Mouse (Mus musculus): ENCODE measurements at regions not wholly inside any gene's neighbourhood (a gene's known extent, or its start where the extent isn't known, plus 50 kb on each side); places are given as distances from the start of the nearest gene placed in this dataset.

DNA sequence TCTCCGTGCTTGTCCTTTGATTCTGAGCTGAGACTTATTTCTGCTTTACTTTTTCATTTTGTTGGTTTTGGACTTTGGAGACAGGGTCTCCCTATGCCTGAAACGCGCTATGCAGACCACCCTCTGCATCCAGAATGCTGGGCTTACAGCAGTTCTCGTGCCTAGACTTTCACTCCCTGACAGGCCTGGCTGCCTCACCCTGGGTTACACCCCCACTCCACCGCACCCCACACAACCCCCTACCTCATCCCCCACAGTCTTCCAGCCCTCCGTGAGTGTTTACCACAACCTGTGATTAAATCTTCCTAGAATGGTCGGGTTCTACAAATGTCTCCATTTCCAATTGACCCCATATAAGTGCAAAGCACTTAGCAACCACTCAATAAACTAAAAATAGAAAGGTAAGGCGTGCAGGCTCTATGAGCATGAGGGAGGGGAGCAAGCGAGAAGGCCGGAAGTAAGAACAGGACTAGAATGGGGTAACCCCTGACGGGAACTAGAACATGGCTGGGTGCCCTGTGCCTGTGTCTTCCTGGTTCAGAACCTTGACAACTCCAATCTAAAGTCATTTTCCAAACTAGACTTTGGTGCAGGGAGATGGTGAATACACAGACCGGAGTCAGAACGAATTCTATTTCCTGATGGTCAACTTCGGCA is 131.2 kb upstream of the Lef1 start:
- Histone ChIP-seq H3K4me3 (ENCODE audit: low read depth, low read length) (no peak overlapping the region), H3K27me3 (ENCODE audit: control insufficient read depth, insufficient read depth, low read length) (no peaks in the 10 kb centered on the region), H3K36me3 (ENCODE audit: control insufficient read depth, insufficient read depth, low read length) (no peaks in the 10 kb centered on the region), H3K4me1 (ENCODE audit: control insufficient read depth, insufficient read depth, insufficient read length, low read length) (0 out of 2 replicates have a peak, but pooled peaks cover 2% of the 10 kb centered on the region), H3K27ac (ENCODE audit: insufficient read depth, low read depth, low read length) (no peak overlapping the region)
- TF ChIP-seq POLR2A (IDR thresholded peaks at IDR 0.05; ENCODE audit: low read depth, low read length) (no peak), CTCF (IDR thresholded peaks at IDR 0.05; ENCODE audit: extremely low read depth, insufficient read length, insufficient replicate concordance, low read depth, low read length) (no peak)
- 88% methylated on average over 14 of the region's 14 CpGs for WGBS

DNA sequence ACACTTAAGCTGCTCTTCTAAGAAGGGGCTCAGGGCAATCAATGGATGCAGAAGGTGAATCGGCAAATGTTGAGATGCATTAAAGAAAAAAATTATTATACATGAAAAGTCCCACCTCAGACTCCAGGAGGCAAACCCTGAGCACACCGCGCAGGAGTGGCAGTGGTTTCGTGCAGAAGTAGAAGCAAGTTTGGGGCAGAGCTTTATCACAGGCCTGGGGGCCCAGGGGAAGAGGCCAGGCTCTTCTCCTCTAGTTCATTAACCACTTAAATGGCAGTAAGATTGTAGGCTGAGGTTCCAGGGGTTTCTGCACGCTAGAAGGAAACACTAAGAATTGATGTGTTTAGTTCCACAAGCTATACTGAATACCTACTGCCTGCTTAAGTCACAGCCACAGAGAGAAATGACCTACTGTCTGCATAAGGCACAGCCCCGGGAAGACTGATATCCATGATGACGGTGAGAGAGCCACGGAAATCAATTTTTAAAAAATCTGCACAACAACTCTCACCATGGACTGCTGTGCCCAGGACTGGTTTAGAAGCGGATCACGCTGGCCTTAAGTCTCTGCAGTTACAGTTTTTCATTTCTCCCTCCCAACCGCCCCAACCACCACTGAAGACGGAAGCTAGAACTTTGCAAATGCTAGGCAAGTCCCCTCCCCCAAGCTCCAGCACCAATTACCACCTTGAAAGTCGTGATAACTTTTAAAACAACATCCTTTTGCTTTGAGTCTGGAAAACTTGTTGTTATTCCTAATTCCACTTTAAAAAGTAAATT is 132.2 kb upstream of the Lef1 start:
- WGBS = 76% methylated on average over 13 of the region's 13 CpGs
- Histone ChIP-seq H3K4me3 (ENCODE audit: low read depth, low read length) (no peak overlapping the region), H3K27ac (ENCODE audit: insufficient read depth, low read depth, low read length) (no peak overlapping the region), H3K27me3 (ENCODE audit: control insufficient read depth, insufficient read depth, low read length) (no peaks in the 10 kb centered on the region), H3K4me1 (ENCODE audit: control insufficient read depth, insufficient read depth, insufficient read length, low read length) (0 out of 2 replicates have a peak, but pooled peaks cover 3% of the 10 kb centered on the region), H3K36me3 (ENCODE audit: control insufficient read depth, insufficient read depth, low read length) (no peaks in the 10 kb centered on the region)
- TF ChIP-seq POLR2A (IDR thresholded peaks at IDR 0.05; ENCODE audit: low read depth, low read length) (no peak), CTCF (IDR thresholded peaks at IDR 0.05; ENCODE audit: extremely low read depth, insufficient read length, insufficient replicate concordance, low read depth, low read length) (no peak)

DNA sequence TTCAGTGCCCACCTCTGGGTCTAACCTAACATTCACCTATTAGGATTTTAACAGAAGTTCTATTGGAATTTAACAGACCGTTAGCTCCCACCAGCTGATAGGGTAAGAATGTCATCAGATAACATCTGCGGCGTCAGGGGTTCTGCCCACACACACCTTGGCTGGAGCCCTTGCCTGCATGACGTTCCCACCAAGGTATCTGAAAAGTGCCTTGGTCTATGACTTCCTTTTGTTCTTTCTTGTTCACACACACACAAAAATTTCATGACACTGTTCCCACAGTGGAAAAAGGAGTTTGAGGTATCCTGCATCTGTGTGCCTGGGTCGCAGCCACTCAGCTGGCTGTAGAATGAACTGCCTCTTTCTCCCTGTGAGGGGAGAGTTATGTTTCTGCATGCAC is 134.1 kb upstream of the Lef1 start:
- H3K4me3 ChIP-seq (ENCODE audit: low read depth, low read length) = no peak overlapping the region
- TF ChIP-seq POLR2A (IDR thresholded peaks at IDR 0.05; ENCODE audit: low read depth, low read length) (no peak), CTCF (IDR thresholded peaks at IDR 0.05; ENCODE audit: extremely low read depth, insufficient read length, insufficient replicate concordance, low read depth, low read length) (no peak)
- no peak overlapping the region for H3K27ac ChIP-seq (ENCODE audit: insufficient read depth, low read depth, low read length)
- H3K27me3 ChIP-seq (ENCODE audit: control insufficient read depth, insufficient read depth, low read length) = no peaks in the 10 kb centered on the region
- peaks cover 11% of the 10 kb centered on the region; the same call in 1 of the 2 replicates for H3K4me1 ChIP-seq (ENCODE audit: control insufficient read depth, insufficient read depth, insufficient read length, low read length)
- 76% methylated on average over 5 of the region's 5 CpGs for WGBS
- no peaks in the 10 kb centered on the region for H3K36me3 ChIP-seq (ENCODE audit: control insufficient read depth, insufficient read depth, low read length)

DNA sequence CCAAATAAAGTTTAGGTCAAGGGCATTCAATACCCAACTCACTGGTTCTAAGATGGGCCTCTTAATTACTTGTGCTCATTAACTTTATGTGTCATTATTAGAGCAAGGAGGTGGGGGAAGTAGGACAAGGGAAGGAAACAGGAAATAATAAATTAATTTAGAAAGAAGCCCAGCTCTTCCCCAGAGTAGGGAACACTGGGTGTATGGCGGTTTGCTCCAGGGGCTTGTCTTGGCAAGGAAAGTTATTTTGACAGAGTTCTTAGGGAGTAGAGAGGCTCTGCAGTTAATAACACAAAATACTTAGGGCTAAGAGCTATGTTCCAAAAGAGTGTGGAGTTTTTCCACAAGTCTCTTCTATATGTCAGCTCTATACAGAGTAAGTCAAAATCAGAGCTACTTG is 135.0 kb upstream of the Lef1 start:
- no peaks in the 10 kb centered on the region for H3K36me3 ChIP-seq (ENCODE audit: control insufficient read depth, insufficient read depth, low read length)
- H3K27me3 ChIP-seq (ENCODE audit: control insufficient read depth, insufficient read depth, low read length) = no peaks in the 10 kb centered on the region
- peaks cover 11% of the 10 kb centered on the region; the same call in 1 of the 2 replicates for H3K4me1 ChIP-seq (ENCODE audit: control insufficient read depth, insufficient read depth, insufficient read length, low read length)
- 46% methylated on average over 1 of the region's 1 CpGs for WGBS
- no peak overlapping the region for H3K27ac ChIP-seq (ENCODE audit: insufficient read depth, low read depth, low read length)
- H3K4me3 ChIP-seq (ENCODE audit: low read depth, low read length) = no peak overlapping the region
- TF ChIP-seq CTCF (IDR thresholded peaks at IDR 0.05; ENCODE audit: extremely low read depth, insufficient read length, insufficient replicate concordance, low read depth, low read length) = no peak
- TF ChIP-seq POLR2A (IDR thresholded peaks at IDR 0.05; ENCODE audit: low read depth, low read length) = no peak

DNA sequence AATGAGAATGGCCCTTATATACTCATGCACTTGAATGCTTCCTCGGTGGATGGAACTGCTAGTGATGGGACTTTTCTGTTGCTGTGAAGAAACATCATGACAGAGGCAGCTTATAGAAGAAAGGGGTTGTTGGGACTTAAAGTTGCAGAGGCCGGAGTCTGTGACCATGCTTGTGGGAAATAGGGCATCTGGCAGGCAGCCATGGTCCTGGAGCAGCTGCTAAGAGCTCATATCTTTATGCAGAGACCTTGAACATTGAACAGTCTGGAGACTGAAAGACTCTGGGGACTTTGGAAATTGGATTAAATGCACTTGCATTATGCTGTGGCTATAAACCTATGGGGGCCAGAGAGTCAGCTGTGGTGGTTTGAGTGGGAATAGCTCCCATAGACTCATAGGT is 138.1 kb upstream of the Lef1 start:
- Histone ChIP-seq H3K36me3 (ENCODE audit: control insufficient read depth, insufficient read depth, low read length) (no peaks in the 10 kb centered on the region), H3K27ac (ENCODE audit: insufficient read depth, low read depth, low read length) (no peak overlapping the region; the same call in 1 of the 2 replicates), H3K4me1 (ENCODE audit: control insufficient read depth, insufficient read depth, insufficient read length, low read length) (peaks cover 11% of the 10 kb centered on the region; the same call in 1 of the 2 replicates), H3K27me3 (ENCODE audit: control insufficient read depth, insufficient read depth, low read length) (no peaks in the 10 kb centered on the region), H3K4me3 (ENCODE audit: low read depth, low read length) (no peak overlapping the region)
- 28% methylated on average over 2 of the region's 2 CpGs for WGBS
- TF ChIP-seq POLR2A (IDR thresholded peaks at IDR 0.05; ENCODE audit: low read depth, low read length) = no peak
- TF ChIP-seq CTCF (IDR thresholded peaks at IDR 0.05; ENCODE audit: extremely low read depth, insufficient read length, insufficient replicate concordance, low read depth, low read length) = no peak

DNA sequence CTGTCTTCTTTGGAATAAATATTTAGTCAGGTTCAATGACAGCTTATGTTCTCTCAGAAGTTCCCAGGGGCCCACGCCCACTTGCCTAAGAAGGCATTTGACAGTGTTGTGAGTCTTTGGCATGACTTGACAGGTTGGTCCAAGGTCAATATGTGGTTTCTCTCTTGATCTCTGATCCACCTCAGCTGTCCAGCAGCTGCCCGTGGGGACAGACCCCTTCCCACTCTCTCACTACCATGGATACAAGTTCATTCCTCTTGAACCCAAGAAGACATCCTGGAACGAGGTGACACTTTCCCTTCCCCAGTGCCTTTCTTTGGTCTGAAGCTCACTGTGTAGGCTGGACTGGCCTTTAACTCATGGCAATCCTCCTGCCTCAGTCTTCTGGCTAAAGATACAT is 145.0 kb upstream of the Lef1 start:
- Histone ChIP-seq H3K27me3 (ENCODE audit: control insufficient read depth, insufficient read depth, low read length) (no peaks in the 10 kb centered on the region), H3K36me3 (ENCODE audit: control insufficient read depth, insufficient read depth, low read length) (no peaks in the 10 kb centered on the region), H3K4me3 (ENCODE audit: low read depth, low read length) (no peak overlapping the region), H3K4me1 (ENCODE audit: control insufficient read depth, insufficient read depth, insufficient read length, low read length) (no peaks in the 10 kb centered on the region), H3K27ac (ENCODE audit: insufficient read depth, low read depth, low read length) (no peak overlapping the region)
- TF ChIP-seq CTCF (IDR thresholded peaks at IDR 0.05; ENCODE audit: extremely low read depth, insufficient read length, insufficient replicate concordance, low read depth, low read length) (no peak), POLR2A (IDR thresholded peaks at IDR 0.05; ENCODE audit: low read depth, low read length) (no peak)
- WGBS = 85% methylated on average over 3 of the region's 3 CpGs

DNA sequence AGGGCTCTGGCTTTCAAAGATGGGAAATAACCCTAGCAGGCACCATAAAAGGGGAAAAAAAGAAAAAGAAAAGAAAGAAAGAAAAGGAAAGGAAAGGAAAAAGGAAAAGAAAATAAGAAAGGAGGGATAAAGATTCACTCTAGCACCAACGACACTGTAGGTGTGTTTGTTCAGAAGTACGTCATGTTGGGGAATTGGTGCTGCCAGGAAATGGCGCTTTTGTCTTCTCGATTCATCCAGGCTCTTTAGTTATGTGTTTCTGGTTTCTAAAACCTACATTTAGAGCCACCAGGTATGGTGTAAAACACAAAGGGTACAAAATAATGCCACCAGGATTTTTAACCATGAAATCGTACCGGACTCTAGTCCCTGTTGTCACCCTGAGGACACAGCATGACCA is 146.2 kb upstream of the Lef1 start:
- TF ChIP-seq POLR2A (IDR thresholded peaks at IDR 0.05; ENCODE audit: low read depth, low read length) = no peak
- TF ChIP-seq CTCF (IDR thresholded peaks at IDR 0.05; ENCODE audit: extremely low read depth, insufficient read length, insufficient replicate concordance, low read depth, low read length) = no peak
- Histone ChIP-seq H3K27ac (ENCODE audit: insufficient read depth, low read depth, low read length) (no peak overlapping the region), H3K27me3 (ENCODE audit: control insufficient read depth, insufficient read depth, low read length) (no peaks in the 10 kb centered on the region), H3K4me1 (ENCODE audit: control insufficient read depth, insufficient read depth, insufficient read length, low read length) (no peaks in the 10 kb centered on the region), H3K4me3 (ENCODE audit: low read depth, low read length) (no peak overlapping the region), H3K36me3 (ENCODE audit: control insufficient read depth, insufficient read depth, low read length) (no peaks in the 10 kb centered on the region)
- 90% methylated on average over 6 of the region's 6 CpGs for WGBS
